Mouse (Mus musculus): ENCODE measurements at regions not wholly inside any gene's neighbourhood (a gene's known extent, or its start where the extent isn't known, plus 50 kb on each side); places are given as distances from the start of the nearest gene placed in this dataset.
A peak's percentile ranks its signal among the peaks of the same experiment; 100 is the strongest.

GRCm38 (mm10) chr4:24245124-24245523, 251.1 kb upstream of the Mms22l start:
- WGBS: 43% methylated on average over 6 of the region's 6 CpGs
- Histone ChIP-seq H3K27me3 (ENCODE audit: insufficient read depth, low read length) (no peaks in the 10 kb centered on the region), H3K4me1 (ENCODE audit: insufficient read depth, low read length) (no peaks in the 10 kb centered on the region), H3K9ac (replicated peaks; ENCODE audit: low read length) (no peak overlapping the region), H3K36me3 (ENCODE audit: insufficient read depth, low read length) (no peaks in the 10 kb centered on the region), H3K9me3 (ENCODE audit: low read length) (no peaks in the 10 kb centered on the region), H3K4me2 (ENCODE audit: low read depth, low read length) (no peak overlapping the region), H3K27ac (no peak overlapping the region), H3K4me3 (ENCODE audit: low read length) (no peak overlapping the region)
- DNase-seq (ENCODE audit: low spot score) (peak; percentile 41), ATAC-seq (no peak)
- peak; percentile 43 for TF ChIP-seq CTCF (IDR thresholded peaks at IDR 0.05; ENCODE audit: low read depth)

- WGBS: 57% methylated on average over 6 of the region's 6 CpGs
- ATAC-seq: no peak
- H3K36me3 ChIP-seq (ENCODE audit: insufficient read depth, low read length): no peaks in the 10 kb centered on the region
- DNase-seq (ENCODE audit: low spot score): no peak
- H3K27ac ChIP-seq: no peak overlapping the region
- no peak overlapping the region for H3K4me2 ChIP-seq (ENCODE audit: low read depth, low read length)
- H3K9ac ChIP-seq (replicated peaks; ENCODE audit: low read length): no peak overlapping the region
- TF ChIP-seq CTCF (IDR thresholded peaks at IDR 0.05; ENCODE audit: low read depth): no peak
- no peaks in the 10 kb centered on the region for H3K27me3 ChIP-seq (ENCODE audit: insufficient read depth, low read length)
- H3K9me3 ChIP-seq (ENCODE audit: low read length): no peaks in the 10 kb centered on the region
- no peak overlapping the region for H3K4me3 ChIP-seq (ENCODE audit: low read length)
- no peaks in the 10 kb centered on the region for H3K4me1 ChIP-seq (ENCODE audit: insufficient read depth, low read length)
These were observed 247.9 kb upstream of the Mms22l start for GRCm38 (mm10) chr4:24248142-24249054.

GRCm38 (mm10) chr4:24249243-24249970, 246.8 kb upstream of the Mms22l start:
- 39% methylated on average over 6 of the region's 6 CpGs for WGBS
- Histone ChIP-seq H3K27ac (no peak overlapping the region), H3K4me3 (ENCODE audit: low read length) (no peak overlapping the region), H3K4me2 (ENCODE audit: low read depth, low read length) (no peak overlapping the region), H3K4me1 (ENCODE audit: insufficient read depth, low read length) (no peaks in the 10 kb centered on the region), H3K36me3 (ENCODE audit: insufficient read depth, low read length) (no peaks in the 10 kb centered on the region), H3K27me3 (ENCODE audit: insufficient read depth, low read length) (no peaks in the 10 kb centered on the region), H3K9ac (replicated peaks; ENCODE audit: low read length) (no peak overlapping the region), H3K9me3 (ENCODE audit: low read length) (no peaks in the 10 kb centered on the region)
- peak; percentile 74 for TF ChIP-seq CTCF (IDR thresholded peaks at IDR 0.05; ENCODE audit: low read depth)
- ATAC-seq (no peak), DNase-seq (ENCODE audit: low spot score) (peak; percentile 79)

- no peak overlapping the region for H3K27ac ChIP-seq
- no peaks in the 10 kb centered on the region for H3K4me1 ChIP-seq (ENCODE audit: insufficient read depth, low read length)
- no peak overlapping the region for H3K4me2 ChIP-seq (ENCODE audit: low read depth, low read length)
- no peak overlapping the region for H3K4me3 ChIP-seq (ENCODE audit: low read length)
- no peak for DNase-seq (ENCODE audit: low spot score)
- no peak overlapping the region for H3K9ac ChIP-seq (replicated peaks; ENCODE audit: low read length)
- no peaks in the 10 kb centered on the region for H3K9me3 ChIP-seq (ENCODE audit: low read length)
- no peak for ATAC-seq
- no peaks in the 10 kb centered on the region for H3K27me3 ChIP-seq (ENCODE audit: insufficient read depth, low read length)
- WGBS: 59% methylated on average over 3 of the region's 3 CpGs
- no peaks in the 10 kb centered on the region for H3K36me3 ChIP-seq (ENCODE audit: insufficient read depth, low read length)
- no peak for TF ChIP-seq CTCF (IDR thresholded peaks at IDR 0.05; ENCODE audit: low read depth)
These were observed 218.1 kb upstream of the Mms22l start for GRCm38 (mm10) chr4:24278154-24278553.
